Mouse (Mus musculus): Measurements from ENCODE around the gene Sarnp.

- TF ChIP-seq CTCF (IDR thresholded peaks at IDR 0.05; ENCODE audit: borderline replicate concordance, extremely low read depth, insufficient read depth, insufficient read length) = no peak
- TF ChIP-seq POLR2A (IDR thresholded peaks at IDR 0.05; ENCODE audit: borderline replicate concordance, extremely low read depth, insufficient read depth, insufficient read length, poor library complexity, severe bottlenecking) = no peak
These were observed 103.6 kb downstream of the Sarnp start for GRCm38 (mm10) chr10:128920736-128921161.
